Mouse (Mus musculus) heart, adult 2 months (tissue): Measurements from ENCODE around the gene Tango6. TPM values are rescaled to one million over a fixed set of nuclear protein-coding genes. Genes with fewer than 3 reads are reported as not detected.
A peak's percentile ranks its signal among the peaks of the same experiment; 100 is the strongest.

ENCODE experiments used
- DNase-seq, 2 experiments: peaks; one replicate each; pipeline ENCODE4 v3.0.0; 2021
- H3K27ac ChIP-seq: fragments of 200-600 bp; 2 replicates; pipeline ENCODE4 v1.8.1; 2022
- H3K27me3 ChIP-seq: fragments of 200-500 bp; 2 replicates; pipeline ENCODE4 v1.6.1; 2012; ENCODE audit warnings: mild to moderate bottlenecking, low read length, inconsistent platforms, mixed read lengths; ENCODE audit not compliant: control insufficient read depth, insufficient read depth
- H3K36me3 ChIP-seq: fragments of 200-500 bp; 2 replicates; pipeline ENCODE4 v1.6.1; 2012; ENCODE audit warnings: low read length, inconsistent platforms; ENCODE audit not compliant: control insufficient read depth, insufficient read depth
- H3K4me1 ChIP-seq: fragments of 200-500 bp; 2 replicates; pipeline ENCODE4 v1.6.1; 2011; ENCODE audit warnings: low read length; ENCODE audit not compliant: control insufficient read depth, insufficient read depth
- H3K4me3 ChIP-seq: fragments of 200-600 bp; 2 replicates; pipeline ENCODE4 v1.8.1; 2022
- H3K79me2 ChIP-seq: fragments of 200-500 bp; replicated peaks from 2 replicates; pipeline ENCODE4 v1.6.1; 2012; ENCODE audit warnings: mild to moderate bottlenecking, inconsistent platforms, low read length, moderate library complexity, mixed read lengths; ENCODE audit not compliant: control insufficient read depth, insufficient read depth
- H3K9ac ChIP-seq: fragments of 200-500 bp; 2 replicates; pipeline ENCODE4 v1.6.1; 2012; ENCODE audit warnings: low read depth, mild to moderate bottlenecking, control low read depth, inconsistent platforms, low read length, mixed read lengths
- CTCF ChIP-seq: fragments of 200-600 bp; IDR thresholded peaks from 2 replicates; pipeline ENCODE4 v1.8.1; 2022; ENCODE audit warnings: antibody characterized with exemption, mild to moderate bottlenecking, moderate library complexity
- EP300 ChIP-seq: fragments of 200-500 bp; IDR thresholded peaks from 2 replicates; pipeline ENCODE4 v1.6.1; 2011; ENCODE audit warnings: low read depth, low read length, control low read depth; ENCODE audit not compliant: insufficient read depth
- POLR2A ChIP-seq: fragments of 200-500 bp; IDR thresholded peaks from 2 replicates; pipeline ENCODE4 v1.6.1; 2011; ENCODE audit warnings: mild to moderate bottlenecking, low read depth, low read length, control low read depth; ENCODE audit not compliant: insufficient read depth
- WGBS: fragments of 180-500 bp; shearing (Covaris S2); methylation state at CpG from one replicate; pipeline ENCODE4 v1.1.7; 2018; 5-methylcytosine and 5-hydroxymethylcytosine counted together
- intact Hi-C: fragments of 180-260 bp; cut with DNase I; formaldehyde crosslinking; loops from one replicate; pipeline ENCODE4 v1.15.1; 2025
- polyA plus RNA-seq: library from polyadenylated mRNA; depleted of rRNA; stranded (reverse); fragments of >200 nt; gene quantifications from 2 replicates; pipeline ENCODE4 v1.2.3, GENCODE M21; 2012
- total RNA-seq, 2 experiments: library from RNA; stranded (reverse); gene quantifications; 2 replicates each; pipeline ENCODE4 v1.2.3; 2021

The Tango6 gene
- total and polyA plus RNA-seq, 3 experiments: 5.2 to 10.5 (median 10.2) TPM

- 79% methylated on average over 5 of the region's 5 CpGs for WGBS
- H3K27ac ChIP-seq: no peak overlapping the region
- no peak overlapping the region for H3K9ac ChIP-seq
- no peaks in the 10 kb centered on the region for H3K27me3 ChIP-seq
- DNase-seq: no peak
- no peak overlapping the region for H3K4me3 ChIP-seq
- intact Hi-C loops: loop anchor here (1.0 to 5.0 kb wide), 3 partner anchors 86 to 234 kb away; no protein-coding TSS in a partner anchor
- no peak for TF ChIP-seq EP300
- TF ChIP-seq CTCF: no peak
- no peak for TF ChIP-seq POLR2A
- H3K79me2 ChIP-seq: no peaks in the 10 kb centered on the region
- no peaks in the 10 kb centered on the region for H3K36me3 ChIP-seq
- no peaks in the 10 kb centered on the region for H3K4me1 ChIP-seq
Observed at GRCm38 (mm10) chr8:106646731-106647130, 36.1 kb upstream of the Tango6 start.

- Histone ChIP-seq H3K9ac (no peak overlapping the region), H3K27ac (no peak overlapping the region)
Observed at GRCm38 (mm10) chr8:106647387-106647786, 35.5 kb upstream of the Tango6 start.

GRCm38 (mm10) chr8:106648421-106648820, 34.4 kb upstream of the Tango6 start:
- H3K4me1 ChIP-seq: no peaks in the 10 kb centered on the region
- no peaks in the 10 kb centered on the region for H3K27me3 ChIP-seq
- TF ChIP-seq CTCF: no peak
- H3K9ac ChIP-seq: no peak overlapping the region
- no peaks in the 10 kb centered on the region for H3K36me3 ChIP-seq
- no peak overlapping the region for H3K27ac ChIP-seq
- no peak overlapping the region for H3K4me3 ChIP-seq
- WGBS: 87% methylated on average over 8 of the region's 8 CpGs
- no peaks in the 10 kb centered on the region for H3K79me2 ChIP-seq
- DNase-seq: no peak
- intact Hi-C loops: loop anchor here (5.0 kb wide), 1 partner anchor 236 kb away; no protein-coding TSS in a partner anchor

More at GRCm38 (mm10) chr8:106647387-106647786, 35.5 kb upstream of the Tango6 start:
- H3K27me3 ChIP-seq: no peaks in the 10 kb centered on the region
- no peaks in the 10 kb centered on the region for H3K36me3 ChIP-seq
- intact Hi-C loops: loop anchor here (1.0 to 5.0 kb wide), 3 partner anchors 87 to 235 kb away; no protein-coding TSS in a partner anchor
- 38% methylated on average over 2 of the region's 2 CpGs for WGBS
- TF ChIP-seq EP300 (no peak), POLR2A (no peak), CTCF (peak; percentile 98)
- no peaks in the 10 kb centered on the region for H3K4me1 ChIP-seq
- H3K79me2 ChIP-seq: no peaks in the 10 kb centered on the region
- no peak overlapping the region for H3K4me3 ChIP-seq
- peak; percentile 60 to 75 for DNase-seq

- WGBS: 41% methylated on average over 3 of the region's 3 CpGs
- intact Hi-C loops: no loop called here
- TF ChIP-seq EP300: no peak
- no peak for TF ChIP-seq CTCF
- TF ChIP-seq POLR2A: no peak
- no peak for DNase-seq
- no peaks in the 10 kb centered on the region for H3K4me1 ChIP-seq
- no peak overlapping the region for H3K9ac ChIP-seq
- H3K4me3 ChIP-seq: no peak overlapping the region
- no peak overlapping the region for H3K27ac ChIP-seq
- no peaks in the 10 kb centered on the region for H3K36me3 ChIP-seq
- no peaks in the 10 kb centered on the region for H3K79me2 ChIP-seq
- no peaks in the 10 kb centered on the region for H3K27me3 ChIP-seq
Observed at GRCm38 (mm10) chr8:106651994-106652393, 30.9 kb upstream of the Tango6 start.

- H3K4me3 ChIP-seq: no peak overlapping the region
- intact Hi-C loops: no loop called here
Observed at GRCm38 (mm10) chr8:106656046-106656445, 26.8 kb upstream of the Tango6 start.

GRCm38 (mm10) chr8:106672786-106673185, 10.1 kb upstream of the Tango6 start:
- 64% methylated on average over 2 of the region's 2 CpGs for WGBS
- Histone ChIP-seq H3K4me3 (no peak overlapping the region), H3K4me1 (no peaks in the 10 kb centered on the region), H3K27ac (no peak overlapping the region), H3K9ac (no peak overlapping the region), H3K27me3 (no peaks in the 10 kb centered on the region), H3K36me3 (no peaks in the 10 kb centered on the region), H3K79me2 (no peaks in the 10 kb centered on the region)
- DNase-seq: no peak
- TF ChIP-seq CTCF (no peak), POLR2A (no peak), EP300 (no peak)
- intact Hi-C loops: no loop called here

More at GRCm38 (mm10) chr8:106656046-106656445, 26.8 kb upstream of the Tango6 start:
- no peak for DNase-seq
- Histone ChIP-seq H3K36me3 (no peaks in the 10 kb centered on the region), H3K27ac (no peak overlapping the region), H3K4me1 (no peaks in the 10 kb centered on the region), H3K9ac (no peak overlapping the region), H3K27me3 (no peaks in the 10 kb centered on the region), H3K79me2 (no peaks in the 10 kb centered on the region)
- TF ChIP-seq POLR2A (no peak), CTCF (no peak), EP300 (no peak)
